Mouse (Mus musculus): ENCODE data around the gene Exoc6. TPM values are rescaled to one million over a fixed set of nuclear protein-coding genes. Genes with fewer than 3 reads are reported as not detected.
A peak's percentile ranks its signal among the peaks of the same experiment; 100 is the strongest.

The Exoc6 gene
- polyA plus RNA-seq, 1 experiment from 2014 or later = 7.5 TPM

- no peak overlapping the region for H3K27ac ChIP-seq (replicated peaks; ENCODE audit: low read depth, low read length)
- no peak overlapping the region for H3K9ac ChIP-seq (ENCODE audit: low read length)
- DNase-seq (ENCODE audit: low spot score) (peak; percentile 89), ATAC-seq (ENCODE audit: insufficient number of reproducible peaks, low FRiP score, low TSS enrichment, low read depth) (0 out of 2 replicates have a peak, but pooled peaks have one; percentile 44)
- no peak overlapping the region for H3K4me2 ChIP-seq (ENCODE audit: low read depth, severe bottlenecking)
- no peaks in the 10 kb centered on the region for H3K9me3 ChIP-seq (ENCODE audit: control insufficient read depth, low read length)
- H3K27me3 ChIP-seq (ENCODE audit: control insufficient read depth, insufficient read depth, low read length) = peaks cover 38% of the 10 kb centered on the region
- 17% methylated on average over 3 of the region's 3 CpGs for WGBS
- no peak overlapping the region for H3K4me3 ChIP-seq (ENCODE audit: low read depth, low read length)
- H3K4me1 ChIP-seq (ENCODE audit: control insufficient read depth, insufficient read depth, low read length) = peaks cover 1% of the 10 kb centered on the region; the same call in 1 of the 2 replicates
- H3K36me3 ChIP-seq (ENCODE audit: control insufficient read depth, insufficient read depth, low read length) = no peaks in the 10 kb centered on the region
Observed at GRCm38 (mm10) chr19:37703902-37704509, 153.8 kb downstream of the Exoc6 start.

DNA sequence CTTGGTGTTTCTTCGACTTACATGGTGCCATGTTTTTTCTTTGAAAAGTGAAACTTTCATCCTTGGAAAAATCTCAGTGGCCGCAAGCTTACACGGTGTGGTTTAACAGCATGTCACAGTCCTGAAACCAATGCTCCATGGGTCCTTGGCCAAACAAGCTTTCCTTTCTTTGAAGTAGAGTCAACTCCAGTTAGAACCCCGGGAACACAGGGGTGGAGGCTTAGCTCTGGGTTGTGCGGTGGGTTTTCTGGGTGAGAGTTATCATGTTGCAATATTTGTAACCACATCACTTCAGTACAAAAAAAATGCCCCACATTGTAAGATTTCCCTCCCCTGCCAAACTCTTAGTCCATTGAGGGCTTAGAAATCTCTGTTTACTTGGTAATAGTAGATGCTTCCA, 155.5 kb downstream of the Exoc6 start:
- WGBS = 90% methylated on average over 5 of the region's 5 CpGs
- no peak for DNase-seq (ENCODE audit: low spot score)
- Histone ChIP-seq H3K9me3 (ENCODE audit: control insufficient read depth, low read length) (no peaks in the 10 kb centered on the region), H3K4me3 (ENCODE audit: low read depth, low read length) (no peak overlapping the region), H3K27me3 (ENCODE audit: control insufficient read depth, insufficient read depth, low read length) (peaks cover 20% of the 10 kb centered on the region), H3K9ac (ENCODE audit: low read length) (no peak overlapping the region), H3K4me2 (ENCODE audit: low read depth, severe bottlenecking) (no peak overlapping the region), H3K27ac (replicated peaks; ENCODE audit: low read depth, low read length) (no peak overlapping the region), H3K4me1 (ENCODE audit: control insufficient read depth, insufficient read depth, low read length) (no peaks in the 10 kb centered on the region), H3K36me3 (ENCODE audit: control insufficient read depth, insufficient read depth, low read length) (no peaks in the 10 kb centered on the region)
- no peak for ATAC-seq (ENCODE audit: insufficient number of reproducible peaks, low FRiP score, low TSS enrichment, low read depth)

DNA sequence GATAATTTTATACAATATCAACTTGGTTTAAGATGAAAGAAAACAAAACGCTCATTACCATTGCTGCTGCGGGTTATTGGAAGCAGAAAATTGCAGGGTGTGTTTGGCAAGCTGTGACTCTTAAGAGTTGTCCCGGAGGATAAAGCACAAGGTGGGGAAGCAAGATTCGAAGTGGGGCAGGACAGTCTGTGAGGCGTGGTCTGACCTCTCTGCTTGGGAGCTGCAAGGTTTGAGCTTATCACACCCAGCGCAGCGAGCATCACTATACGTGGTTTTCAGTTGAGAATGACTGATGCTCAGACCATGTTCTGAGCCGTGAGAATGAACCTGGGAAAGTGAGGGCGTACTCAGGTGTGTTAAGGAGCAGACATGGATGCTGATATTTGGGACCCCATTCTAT, 164.5 kb downstream of the Exoc6 start:
- WGBS = 66% methylated on average over 10 of the region's 10 CpGs
- Histone ChIP-seq H3K4me3 (ENCODE audit: low read depth, low read length) (no peak overlapping the region), H3K9me3 (ENCODE audit: control insufficient read depth, low read length) (no peaks in the 10 kb centered on the region), H3K27ac (replicated peaks; ENCODE audit: low read depth, low read length) (no peak overlapping the region), H3K36me3 (ENCODE audit: control insufficient read depth, insufficient read depth, low read length) (no peaks in the 10 kb centered on the region), H3K27me3 (ENCODE audit: control insufficient read depth, insufficient read depth, low read length) (no peaks in the 10 kb centered on the region), H3K4me1 (ENCODE audit: control insufficient read depth, insufficient read depth, low read length) (no peaks in the 10 kb centered on the region), H3K9ac (ENCODE audit: low read length) (no peak overlapping the region), H3K4me2 (ENCODE audit: low read depth, severe bottlenecking) (no peak overlapping the region)
- DNase-seq (ENCODE audit: low spot score) = no peak
- no peak for ATAC-seq (ENCODE audit: insufficient number of reproducible peaks, low FRiP score, low TSS enrichment, low read depth)

DNA sequence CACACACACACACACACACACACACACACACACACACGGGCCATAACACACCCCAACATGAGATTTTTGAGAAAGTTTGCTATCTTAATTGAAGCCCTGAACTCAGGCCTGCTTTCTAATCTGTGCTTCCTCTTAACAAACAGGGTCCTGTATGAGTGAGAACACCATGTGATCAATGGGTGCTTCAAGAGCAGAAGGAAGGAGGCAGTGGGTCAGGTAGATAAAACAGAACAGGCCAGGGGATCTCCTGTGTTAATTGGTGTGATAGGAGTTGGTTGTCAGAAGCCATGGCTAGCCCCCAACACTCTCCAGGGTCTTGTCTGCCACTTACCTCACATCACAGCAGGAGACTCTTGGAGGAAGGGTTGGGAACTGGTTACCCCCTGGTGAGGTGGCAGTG, 165.8 kb downstream of the Exoc6 start:
- H3K4me1 ChIP-seq (ENCODE audit: control insufficient read depth, insufficient read depth, low read length) = no peaks in the 10 kb centered on the region
- no peak for DNase-seq (ENCODE audit: low spot score)
- no peaks in the 10 kb centered on the region for H3K36me3 ChIP-seq (ENCODE audit: control insufficient read depth, insufficient read depth, low read length)
- H3K9ac ChIP-seq (ENCODE audit: low read length) = no peak overlapping the region
- H3K4me2 ChIP-seq (ENCODE audit: low read depth, severe bottlenecking) = no peak overlapping the region
- WGBS = 78% methylated on average over 1 of the region's 1 CpGs
- no peaks in the 10 kb centered on the region for H3K27me3 ChIP-seq (ENCODE audit: control insufficient read depth, insufficient read depth, low read length)
- no peak overlapping the region for H3K4me3 ChIP-seq (ENCODE audit: low read depth, low read length)
- no peak overlapping the region for H3K27ac ChIP-seq (replicated peaks; ENCODE audit: low read depth, low read length)
- no peak for ATAC-seq (ENCODE audit: insufficient number of reproducible peaks, low FRiP score, low TSS enrichment, low read depth)
- H3K9me3 ChIP-seq (ENCODE audit: control insufficient read depth, low read length) = no peaks in the 10 kb centered on the region

DNA sequence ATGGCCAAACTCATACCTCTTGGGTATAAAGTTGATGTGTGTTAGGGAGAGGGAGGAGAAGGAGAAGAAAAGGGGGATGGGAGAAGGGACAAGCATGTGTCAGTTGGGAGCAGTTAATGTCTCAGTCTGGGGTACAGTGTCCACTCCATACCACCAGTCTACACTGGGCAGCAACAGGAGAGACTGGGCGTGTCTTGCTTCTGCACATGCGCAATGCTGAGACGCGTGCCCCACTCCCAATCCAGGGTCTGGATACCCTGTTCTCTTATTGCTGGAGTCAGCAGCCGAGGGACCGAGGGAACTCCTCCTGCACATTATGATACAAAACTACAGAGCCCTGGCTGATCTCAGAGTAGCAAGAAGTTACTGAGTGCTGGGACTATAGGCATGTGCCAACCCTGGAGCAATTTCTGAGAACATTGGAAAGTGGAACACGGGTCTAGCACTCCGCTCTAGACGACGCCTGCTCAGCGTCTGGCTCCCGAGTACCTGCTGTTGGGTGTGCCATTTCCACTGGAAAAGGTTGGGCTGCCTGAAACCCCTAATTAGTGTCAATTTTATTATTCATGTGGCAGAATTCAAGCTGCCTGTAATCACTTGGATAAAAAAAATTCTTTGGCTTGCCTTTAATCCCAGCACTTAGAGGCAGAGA, 166.4 kb downstream of the Exoc6 start:
- no peak overlapping the region for H3K4me3 ChIP-seq (ENCODE audit: low read depth, low read length)
- no peak for DNase-seq (ENCODE audit: low spot score)
- H3K9ac ChIP-seq (ENCODE audit: low read length) = no peak overlapping the region
- H3K27ac ChIP-seq (replicated peaks; ENCODE audit: low read depth, low read length) = no peak overlapping the region
- no peaks in the 10 kb centered on the region for H3K36me3 ChIP-seq (ENCODE audit: control insufficient read depth, insufficient read depth, low read length)
- no peak overlapping the region for H3K4me2 ChIP-seq (ENCODE audit: low read depth, severe bottlenecking)
- ATAC-seq (ENCODE audit: insufficient number of reproducible peaks, low FRiP score, low TSS enrichment, low read depth) = no peak
- 83% methylated on average over 12 of the region's 12 CpGs for WGBS
- no peaks in the 10 kb centered on the region for H3K27me3 ChIP-seq (ENCODE audit: control insufficient read depth, insufficient read depth, low read length)
- no peaks in the 10 kb centered on the region for H3K9me3 ChIP-seq (ENCODE audit: control insufficient read depth, low read length)
- no peaks in the 10 kb centered on the region for H3K4me1 ChIP-seq (ENCODE audit: control insufficient read depth, insufficient read depth, low read length)

- Histone ChIP-seq H3K4me2 (ENCODE audit: low read depth, severe bottlenecking) (no peak overlapping the region), H3K4me3 (ENCODE audit: low read depth, low read length) (no peak overlapping the region), H3K4me1 (ENCODE audit: control insufficient read depth, insufficient read depth, low read length) (no peaks in the 10 kb centered on the region), H3K27me3 (ENCODE audit: control insufficient read depth, insufficient read depth, low read length) (no peaks in the 10 kb centered on the region), H3K36me3 (ENCODE audit: control insufficient read depth, insufficient read depth, low read length) (no peaks in the 10 kb centered on the region), H3K27ac (replicated peaks; ENCODE audit: low read depth, low read length) (no peak overlapping the region), H3K9ac (ENCODE audit: low read length) (no peak overlapping the region), H3K9me3 (ENCODE audit: control insufficient read depth, low read length) (no peaks in the 10 kb centered on the region)
- ATAC-seq (ENCODE audit: insufficient number of reproducible peaks, low FRiP score, low TSS enrichment, low read depth) = no peak
- DNase-seq (ENCODE audit: low spot score) = no peak
- 33% methylated on average over 1 of the region's 1 CpGs for whole genome bisulfite sequencing
Observed at GRCm38 (mm10) chr19:37719166-37719565, 168.9 kb downstream of the Exoc6 start.

DNA sequence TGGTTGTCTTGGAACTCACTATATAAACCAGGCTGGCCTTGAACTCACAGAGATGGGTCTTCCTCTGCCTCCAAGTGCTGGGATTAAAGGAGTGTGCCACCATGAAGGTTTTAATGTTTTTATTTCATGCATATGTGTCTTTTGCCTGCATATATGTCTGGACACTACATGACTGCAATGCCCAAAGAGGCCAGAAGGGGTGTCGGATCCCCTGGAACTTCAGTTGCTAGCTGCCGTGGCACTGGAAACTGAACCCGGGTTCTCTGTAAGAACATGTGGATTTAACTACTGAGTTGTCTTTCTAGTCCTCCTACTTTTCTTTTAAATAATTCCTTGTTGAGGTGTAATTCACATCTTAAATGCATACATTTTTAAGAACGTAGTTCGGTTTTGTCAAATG, 174.4 kb downstream of the Exoc6 start:
- WGBS = 98% methylated on average over 5 of the region's 5 CpGs
- H3K27me3 ChIP-seq (ENCODE audit: control insufficient read depth, insufficient read depth, low read length) = no peaks in the 10 kb centered on the region
- H3K36me3 ChIP-seq (ENCODE audit: control insufficient read depth, insufficient read depth, low read length) = no peaks in the 10 kb centered on the region
- H3K4me1 ChIP-seq (ENCODE audit: control insufficient read depth, insufficient read depth, low read length) = no peaks in the 10 kb centered on the region
- H3K27ac ChIP-seq (replicated peaks; ENCODE audit: low read depth, low read length) = no peak overlapping the region
- ATAC-seq (ENCODE audit: insufficient number of reproducible peaks, low FRiP score, low TSS enrichment, low read depth) = no peak
- no peak for DNase-seq (ENCODE audit: low spot score)
- H3K4me3 ChIP-seq (ENCODE audit: low read depth, low read length) = no peak overlapping the region
- no peaks in the 10 kb centered on the region for H3K9me3 ChIP-seq (ENCODE audit: control insufficient read depth, low read length)
- H3K9ac ChIP-seq (ENCODE audit: low read length) = no peak overlapping the region
- no peak overlapping the region for H3K4me2 ChIP-seq (ENCODE audit: low read depth, severe bottlenecking)

DNA sequence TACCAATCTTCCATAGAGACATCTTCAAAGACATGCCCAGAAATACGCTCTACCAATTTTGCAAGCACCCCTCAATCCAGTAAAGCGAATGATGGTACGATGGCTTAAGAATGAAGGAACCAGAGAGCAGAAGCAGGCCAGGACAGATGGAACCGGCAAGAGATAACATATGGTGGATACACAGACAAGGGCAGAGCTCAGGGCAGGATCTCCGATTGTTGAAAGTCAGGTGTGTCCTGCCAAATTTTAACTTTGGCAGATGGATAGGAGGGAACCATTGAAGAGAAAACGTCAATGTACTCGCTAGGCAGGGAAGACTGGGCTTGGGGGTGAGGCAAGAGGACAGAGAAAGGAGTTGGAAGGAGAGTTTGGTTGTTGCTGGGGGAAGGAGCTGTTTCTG, 176.4 kb downstream of the Exoc6 start:
- Histone ChIP-seq H3K4me2 (ENCODE audit: low read depth, severe bottlenecking) (no peak overlapping the region), H3K36me3 (ENCODE audit: control insufficient read depth, insufficient read depth, low read length) (no peaks in the 10 kb centered on the region), H3K27me3 (ENCODE audit: control insufficient read depth, insufficient read depth, low read length) (no peaks in the 10 kb centered on the region), H3K27ac (replicated peaks; ENCODE audit: low read depth, low read length) (no peak overlapping the region), H3K4me3 (ENCODE audit: low read depth, low read length) (no peak overlapping the region), H3K4me1 (ENCODE audit: control insufficient read depth, insufficient read depth, low read length) (no peaks in the 10 kb centered on the region), H3K9me3 (ENCODE audit: control insufficient read depth, low read length) (no peaks in the 10 kb centered on the region), H3K9ac (ENCODE audit: low read length) (no peak overlapping the region)
- ATAC-seq (ENCODE audit: insufficient number of reproducible peaks, low FRiP score, low TSS enrichment, low read depth) = no peak
- WGBS = 89% methylated on average over 7 of the region's 7 CpGs
- DNase-seq (ENCODE audit: low spot score) = no peak

DNA sequence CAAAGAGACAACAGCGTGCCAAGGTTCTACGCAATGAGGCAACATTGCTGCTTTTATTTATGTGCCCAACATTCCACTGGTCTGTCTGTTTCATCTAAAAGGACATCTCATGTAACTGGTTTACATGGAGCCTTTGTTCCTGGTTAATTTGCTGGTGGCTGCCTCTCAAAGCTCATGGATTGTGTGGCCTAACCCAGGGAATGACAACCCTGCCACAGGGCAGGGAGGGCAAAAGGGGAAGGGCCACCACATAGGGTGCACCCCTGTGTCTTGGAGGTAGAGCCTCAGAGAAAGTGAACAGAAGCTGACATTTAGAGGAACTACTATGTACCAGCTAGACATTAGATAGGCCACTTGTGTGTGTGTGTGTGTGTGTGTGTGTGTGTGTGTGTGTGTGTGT, 177.1 kb downstream of the Exoc6 start:
- DNase-seq (ENCODE audit: low spot score) (no peak), ATAC-seq (ENCODE audit: insufficient number of reproducible peaks, low FRiP score, low TSS enrichment, low read depth) (no peak)
- Histone ChIP-seq H3K9ac (ENCODE audit: low read length) (no peak overlapping the region), H3K4me3 (ENCODE audit: low read depth, low read length) (no peak overlapping the region), H3K27ac (replicated peaks; ENCODE audit: low read depth, low read length) (no peak overlapping the region), H3K27me3 (ENCODE audit: control insufficient read depth, insufficient read depth, low read length) (no peaks in the 10 kb centered on the region), H3K4me2 (ENCODE audit: low read depth, severe bottlenecking) (no peak overlapping the region), H3K4me1 (ENCODE audit: control insufficient read depth, insufficient read depth, low read length) (no peaks in the 10 kb centered on the region), H3K36me3 (ENCODE audit: control insufficient read depth, insufficient read depth, low read length) (no peaks in the 10 kb centered on the region), H3K9me3 (ENCODE audit: control insufficient read depth, low read length) (no peaks in the 10 kb centered on the region)
- 94% methylated on average over 2 of the region's 2 CpGs for whole genome bisulfite sequencing
